Mouse (Mus musculus) CD4-positive, CD25-positive, alpha-beta regulatory T cell, adult 2 months (primary cell): ENCODE measurements at regions not wholly inside any gene's neighbourhood (a gene's known extent, or its start where the extent isn't known, plus 50 kb on each side); places are given as distances from the start of the nearest gene placed in this dataset.
"Not testable (repeated sequence)": the region's sequence is repeated elsewhere in the genome, so short reads cannot be mapped to it uniquely, and the experiment has no call there.

Experiments used
- DNase-seq: peaks from one replicate; pipeline ENCODE4 v3.0.0-alpha.2; 2012; ENCODE audit warnings: low read depth, low spot score

- no peak for DNase-seq
Measured at GRCm38 (mm10) chr10:117500457-117501108, 120.8 kb upstream of the Cpsf6 start.

GRCm38 (mm10) chr10:117499864-117500453, 120.1 kb upstream of the Cpsf6 start:
- DNase-seq = no peak

DNA sequence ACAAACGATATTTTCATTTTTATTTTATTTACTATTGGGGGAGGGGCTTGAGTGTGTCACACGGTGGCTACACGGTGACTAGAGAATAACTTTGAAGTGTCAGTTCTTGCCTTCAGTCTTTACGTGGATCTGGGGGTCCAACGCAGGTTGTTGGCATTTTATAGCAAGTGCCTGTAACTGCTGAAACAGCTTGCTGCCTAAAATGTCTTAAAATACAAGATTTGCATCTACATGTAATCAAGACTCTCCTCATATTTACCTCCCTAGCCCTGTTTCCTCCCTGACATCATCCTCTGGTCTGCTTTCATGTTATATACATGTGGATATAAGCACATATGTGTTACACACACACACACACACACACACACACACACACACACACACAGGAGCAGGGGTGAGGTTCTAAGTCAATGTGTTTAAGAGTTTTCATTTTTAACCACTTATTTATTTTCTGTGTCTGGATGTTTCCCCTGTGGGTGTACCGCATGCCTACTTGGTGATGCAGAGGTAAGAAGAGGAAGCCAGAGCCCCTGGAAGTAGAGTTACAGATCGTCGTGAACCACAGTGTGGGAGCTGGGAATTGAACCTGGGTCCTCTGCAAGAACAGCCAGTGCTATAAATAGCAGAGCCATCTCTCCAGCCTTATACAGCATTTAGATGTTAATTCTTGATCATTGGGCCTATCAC, 119.5 kb upstream of the Cpsf6 start:
- DNase-seq = no peak

- DNase-seq = no peak
Measured at GRCm38 (mm10) chr10:117498497-117498896, 118.7 kb upstream of the Cpsf6 start.

GRCm38 (mm10) chr10:117497565-117498256, 117.9 kb upstream of the Cpsf6 start:
- DNase-seq = peak; percentile 18

DNA sequence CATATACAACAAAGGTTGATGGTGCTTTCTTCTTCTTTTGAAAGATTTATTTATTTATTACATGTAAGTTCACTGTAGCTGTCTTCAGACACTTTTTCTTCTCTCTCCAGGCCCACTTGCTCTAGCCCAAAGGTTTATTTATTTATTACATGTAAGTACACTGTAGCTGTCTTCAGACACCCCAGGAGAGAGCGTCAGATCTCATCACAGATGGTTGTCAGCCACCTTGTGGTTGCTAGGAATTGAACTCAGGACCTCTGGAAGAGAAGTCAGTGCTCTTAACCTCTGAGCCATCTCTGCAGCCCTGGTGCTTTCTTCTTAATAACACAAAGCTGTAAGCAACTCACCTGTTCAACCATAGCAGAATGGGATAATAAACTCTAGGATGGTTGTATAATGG, 117.3 kb upstream of the Cpsf6 start:
- not testable (repeated sequence) for DNase-seq

- no peak for DNase-seq
Measured at GRCm38 (mm10) chr10:117496064-117497011, 116.5 kb upstream of the Cpsf6 start.

DNA sequence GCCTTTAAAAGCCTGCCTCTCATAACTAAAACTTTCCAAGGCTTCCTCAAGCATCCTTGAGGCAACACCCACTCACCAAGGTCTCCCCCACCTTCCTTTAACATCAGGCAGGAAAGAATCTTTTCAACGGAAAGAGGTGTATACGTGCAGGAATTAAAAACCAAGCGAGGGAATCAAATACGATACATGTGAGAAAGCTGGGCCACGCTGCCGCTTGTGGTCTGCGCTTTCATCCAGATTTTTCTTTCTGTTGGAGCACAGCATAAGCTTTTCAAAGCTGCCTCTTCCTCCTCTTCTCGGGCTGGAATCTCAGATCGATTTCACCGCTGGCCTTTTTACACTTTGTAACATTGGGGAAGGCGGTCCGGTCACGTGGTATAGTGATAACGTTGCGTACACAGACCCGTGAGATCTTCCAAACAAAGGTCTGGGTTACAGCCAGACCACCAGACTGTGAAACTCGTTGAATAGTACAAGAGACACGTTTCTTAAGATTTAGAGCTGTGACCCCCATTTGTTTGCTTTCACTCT, 114.4 kb upstream of the Cpsf6 start:
- peak; percentile 34 for DNase-seq

- DNase-seq = peak; percentile 50
Measured at GRCm38 (mm10) chr10:117493824-117494121, 114.0 kb upstream of the Cpsf6 start.

DNA sequence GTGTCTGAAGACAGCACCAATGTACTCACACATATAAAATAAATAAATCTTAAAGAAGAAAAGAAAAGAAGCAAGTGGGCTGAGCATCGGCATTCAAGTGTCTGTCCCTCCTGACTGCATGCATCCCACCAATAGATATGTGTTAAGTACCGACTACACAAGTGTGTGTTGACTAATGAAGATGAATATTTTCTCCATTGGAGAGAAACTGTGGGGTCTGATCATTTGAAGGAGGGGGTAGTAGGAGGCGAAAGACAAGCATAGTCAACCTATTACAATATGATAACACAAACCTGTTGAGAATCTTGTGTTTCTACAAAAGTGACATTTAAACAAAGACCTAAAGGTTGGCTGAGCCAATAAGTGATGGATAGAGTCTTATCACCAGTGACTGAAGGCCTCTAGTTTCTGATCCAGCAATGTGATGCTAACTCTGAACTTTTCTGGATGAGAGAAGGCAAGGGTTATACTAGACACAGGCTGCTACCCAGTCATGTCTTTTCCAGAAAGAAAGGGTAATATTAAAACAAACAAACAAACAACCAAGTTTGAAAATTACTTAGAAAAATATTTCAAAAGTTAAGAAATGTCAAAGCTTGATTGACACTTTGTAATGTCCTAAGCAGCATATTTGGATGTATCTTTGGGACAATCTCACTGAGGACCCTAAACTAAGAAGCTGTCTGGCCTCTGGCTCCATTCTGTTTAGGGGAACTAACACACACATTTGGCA, 113.4 kb upstream of the Cpsf6 start:
- no peak for DNase-seq

GRCm38 (mm10) chr10:117492391-117492990, 112.7 kb upstream of the Cpsf6 start:
- no peak for DNase-seq

GRCm38 (mm10) chr10:117491711-117492110, 111.9 kb upstream of the Cpsf6 start:
- DNase-seq = no peak

GRCm38 (mm10) chr10:117490851-117491595, 111.2 kb upstream of the Cpsf6 start:
- no peak for DNase-seq

DNA sequence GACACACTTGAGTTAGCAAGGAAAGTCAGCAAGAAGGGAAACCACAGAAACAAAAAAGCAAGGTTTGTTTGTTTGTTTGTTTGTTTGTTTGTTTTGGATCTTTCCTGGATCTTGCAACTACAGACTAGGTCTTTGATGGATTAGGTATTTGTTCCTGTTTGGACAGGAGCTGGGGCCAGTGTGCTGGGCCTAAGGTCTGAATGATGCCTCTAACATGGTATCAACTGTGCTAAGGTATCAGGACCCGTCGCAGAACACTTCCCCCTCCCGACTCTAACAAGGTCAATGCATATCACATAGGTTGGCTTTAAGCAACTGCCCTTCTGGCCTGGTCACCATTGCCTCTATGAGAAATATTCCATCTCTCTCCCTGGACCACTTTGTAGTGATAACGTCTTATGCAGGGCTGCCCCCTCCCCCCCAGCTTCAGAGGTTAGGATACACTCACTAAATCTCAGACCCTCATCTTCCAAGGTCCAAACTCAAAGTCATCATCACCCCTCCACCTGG, 103.3 kb upstream of the Cpsf6 start:
- no peak for DNase-seq

GRCm38 (mm10) chr10:117482361-117482760, 102.5 kb upstream of the Cpsf6 start:
- no peak for DNase-seq

GRCm38 (mm10) chr10:117481341-117481990, 101.7 kb upstream of the Cpsf6 start:
- no peak for DNase-seq

DNA sequence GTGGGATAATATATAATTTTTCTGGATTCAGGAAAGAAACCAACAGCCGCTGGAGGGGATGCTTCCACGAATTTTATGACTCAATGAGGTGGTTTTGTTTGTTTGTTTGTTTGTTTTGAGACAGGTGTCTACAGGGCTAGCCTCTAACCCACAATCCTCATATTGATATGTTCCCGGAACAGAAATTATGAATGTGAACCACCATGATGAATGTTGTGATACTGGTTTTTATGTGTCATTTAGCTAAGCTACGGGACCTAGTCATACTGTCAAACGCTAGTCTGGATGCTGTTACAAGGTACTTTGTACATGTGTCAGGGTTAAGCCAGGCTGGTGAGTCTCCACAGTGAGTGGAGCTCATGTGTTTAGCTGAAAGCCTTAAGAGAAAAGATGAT, 100.6 kb upstream of the Cpsf6 start:
- DNase-seq = no peak

DNA sequence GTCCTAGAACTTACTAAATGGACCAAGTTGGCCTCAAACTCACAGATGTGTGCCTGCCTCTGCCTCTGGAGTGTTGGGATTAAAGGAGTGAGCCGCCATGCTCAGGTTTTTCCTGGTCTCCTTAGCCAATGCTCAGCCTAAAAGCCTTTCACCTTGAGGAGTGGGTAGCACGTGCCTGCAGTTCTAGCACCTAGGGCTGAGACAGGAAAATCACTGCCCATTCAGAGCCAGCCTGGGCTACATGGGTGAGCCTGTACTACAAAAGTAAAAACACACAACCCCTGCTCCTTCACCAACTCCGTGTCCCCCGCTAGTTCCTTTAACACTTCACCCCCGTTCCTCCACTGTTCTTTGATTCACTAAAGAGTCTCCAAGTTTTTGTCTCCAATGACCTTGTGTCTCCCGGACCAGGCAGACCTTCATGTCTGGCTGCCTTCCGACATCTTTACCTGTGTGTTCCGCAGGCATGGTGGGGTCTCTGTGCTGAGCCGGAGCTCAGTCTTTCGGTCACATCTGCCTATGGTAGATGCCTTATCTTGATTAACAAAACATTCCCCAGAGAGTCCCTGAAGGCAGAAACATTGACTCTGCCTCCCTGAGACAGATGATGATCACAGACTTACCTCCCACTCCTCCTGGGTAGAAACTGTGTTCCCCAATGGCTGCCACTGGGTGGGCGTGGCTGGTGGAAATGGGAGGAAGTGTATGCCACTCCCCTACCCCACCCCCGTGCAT, 100.1 kb upstream of the Cpsf6 start:
- DNase-seq = no peak
